In the genomic region with DNA sequence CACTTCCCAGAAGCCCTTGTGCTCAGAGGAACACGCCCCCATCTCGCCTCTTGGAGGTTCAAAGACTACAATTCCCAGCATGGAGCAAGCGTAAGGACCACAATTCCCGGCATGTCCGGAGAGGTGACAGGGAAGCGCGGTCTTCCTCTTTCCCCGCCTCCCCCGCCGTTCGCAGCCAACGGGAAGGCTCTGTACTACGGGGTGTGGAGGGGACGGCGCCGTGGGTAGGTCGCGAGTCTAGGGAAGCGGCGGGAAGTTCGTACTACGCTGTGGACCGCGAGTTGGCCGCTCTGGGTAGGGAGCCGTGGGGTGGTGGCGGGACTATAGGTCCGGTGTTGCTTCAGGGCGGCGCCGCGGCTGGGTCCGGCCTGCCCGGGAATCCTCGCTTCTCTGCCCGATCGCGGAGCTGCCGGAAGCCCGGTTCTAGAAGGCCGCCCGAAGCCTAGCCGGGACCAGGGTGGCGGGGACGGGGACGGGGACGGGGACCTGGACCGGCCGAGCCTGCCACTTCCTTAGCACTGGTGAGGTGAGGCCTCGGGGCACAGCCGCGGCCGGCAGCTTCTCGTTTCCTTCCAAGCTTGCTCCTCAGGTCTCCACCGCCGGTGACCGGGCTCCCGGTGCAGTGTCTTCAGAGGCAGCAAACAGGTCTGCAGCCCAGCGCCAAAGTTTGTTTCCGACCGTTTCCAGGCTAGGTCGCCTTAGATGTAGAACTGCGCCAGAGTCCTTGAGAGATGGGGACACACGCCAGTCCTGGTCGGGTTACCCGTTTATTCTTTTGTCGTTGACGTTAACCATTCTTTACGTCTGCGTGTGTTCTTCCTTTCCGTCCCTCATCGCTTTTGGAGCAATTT, we compare ENCODE assay signal across 7 mouse cellular contexts. TPM values are rescaled to one million over a fixed set of nuclear protein-coding genes. Genes with fewer than 3 reads are reported as not detected.
DNase-seq lines count a peak whose midpoint lies in the region; ATAC-seq lines count a peak whose summit lies in the region.

A gene (plus strand): TSS at position 164 of the 851 bp plus-strand sequence.

- under 1% methylated on average over 72 of the region's 72 CpGs for WGBS in embryonic facial prominence, embryonic 11.5 days
- WGBS in limb, embryonic 10.5 days: under 1% methylated on average over 71 of the region's 72 CpGs
- WGBS in midbrain, embryonic 13.5 days: under 1% methylated on average over 72 of the region's 72 CpGs

- no peaks in the 10 kb centered on the region for H3K4me1 ChIP-seq in embryonic facial prominence, embryonic 11.5 days (ENCODE audit: control insufficient read depth, insufficient read depth, low read length)
- peaks cover 5% of the 10 kb centered on the region; the same call in 1 of the 2 replicates for H3K4me1 ChIP-seq in limb, embryonic 10.5 days
- H3K4me1 ChIP-seq in midbrain, embryonic 13.5 days (replicated peaks): peaks cover 13% of the 10 kb centered on the region

- ATAC-seq in embryonic facial prominence, embryonic 11.5 days (replicated peaks; ENCODE audit: insufficient number of reproducible peaks, low FRiP score, low TSS enrichment, low read depth): peak; percentile 99
- peak; percentile 97 for ATAC-seq in granulocyte monocyte progenitor cell, adult 5-6 weeks (replicated peaks; ENCODE audit: poor library complexity, severe bottlenecking)
- ATAC-seq in midbrain, embryonic 13.5 days: peak; percentile 100

- H3K27me3 ChIP-seq in embryonic facial prominence, embryonic 11.5 days (ENCODE audit: control insufficient read depth, insufficient read depth, low read length): no peaks in the 10 kb centered on the region
- H3K27me3 ChIP-seq in limb, embryonic 10.5 days (ENCODE audit: low read depth, poor library complexity, severe bottlenecking): no peaks in the 10 kb centered on the region
- no peaks in the 10 kb centered on the region for H3K27me3 ChIP-seq in midbrain, embryonic 13.5 days

- no peaks in the 10 kb centered on the region for H3K36me3 ChIP-seq in embryonic facial prominence, embryonic 11.5 days (replicated peaks; ENCODE audit: control insufficient read depth, insufficient read depth, low read depth, low read length)
- peaks cover 13% of the 10 kb centered on the region for H3K36me3 ChIP-seq in limb, embryonic 10.5 days
- H3K36me3 ChIP-seq in midbrain, embryonic 13.5 days: no peaks in the 10 kb centered on the region

- 0 out of 2 replicates have a peak within 1 kb of the TSS, but pooled peaks have one; percentile 17 for H3K27ac ChIP-seq in embryonic facial prominence, embryonic 11.5 days (replicated peaks; ENCODE audit: low read depth, low read length)
- H3K27ac ChIP-seq in limb, embryonic 10.5 days: peak within 1 kb of the TSS; percentile 88
- 0 out of 2 replicates have a peak within 1 kb of the TSS, but pooled peaks have one; percentile 4 for H3K27ac ChIP-seq in midbrain, embryonic 13.5 days

- no peaks in the 10 kb centered on the region for H3K9me3 ChIP-seq in embryonic facial prominence, embryonic 11.5 days (replicated peaks; ENCODE audit: control insufficient read depth, low read length)
- no peaks in the 10 kb centered on the region for H3K9me3 ChIP-seq in limb, embryonic 10.5 days (replicated peaks)
- no peaks in the 10 kb centered on the region for H3K9me3 ChIP-seq in midbrain, embryonic 13.5 days

- peak within 1 kb of the TSS; percentile 58 for H3K4me3 ChIP-seq in embryonic facial prominence, embryonic 11.5 days (ENCODE audit: low read depth, low read length)
- H3K4me3 ChIP-seq in limb, embryonic 10.5 days: peak within 1 kb of the TSS; percentile 72
- peak within 1 kb of the TSS; percentile 89 for H3K4me3 ChIP-seq in midbrain, embryonic 13.5 days (replicated peaks)

- peak within 1 kb of the TSS; percentile 70 for H3K9ac ChIP-seq in embryonic facial prominence, embryonic 11.5 days (replicated peaks; ENCODE audit: low read length)
- peak within 1 kb of the TSS; percentile 80 for H3K9ac ChIP-seq in midbrain, embryonic 13.5 days (replicated peaks)

- peak within 1 kb of the TSS; percentile 64 for H3K4me2 ChIP-seq in embryonic facial prominence, embryonic 11.5 days (ENCODE audit: low read depth, low read length)
- peak within 1 kb of the TSS; percentile 96 for H3K4me2 ChIP-seq in midbrain, embryonic 13.5 days (replicated peaks)

- DNase-seq in adrenal gland, postnatal 14 days: peak; percentile 98
- DNase-seq in embryonic facial prominence, embryonic 11.5 days (ENCODE audit: low spot score): peak; percentile 99
- peak; percentile 98 for DNase-seq in kidney, adult 11 months
- peak; percentile 91 for DNase-seq in limb, embryonic 10.5 days (ENCODE audit: low spot score)
- DNase-seq in spleen, adult 12 weeks (ENCODE audit: low spot score): peak; percentile 84

RNA-seq across cellular contexts. Expression of the gene that starts here (rescaled TPM):
- 21.5 and 24.1 TPM in 2 replicates for total RNA-seq in adrenal gland, postnatal 14 days (2021)
- 105 and 115 TPM in 2 replicates for polyA plus RNA-seq in embryonic facial prominence, embryonic 11.5 days (2014; fragmentation: Nextera tagmentation; extraction: Ambion mirVana)
- 97.1 and 98.6 TPM in 2 replicates for total RNA-seq in granulocyte monocyte progenitor cell, adult 5-6 weeks (2014; fragmentation: Nextera tagmentation)
- total RNA-seq in granulocyte monocyte progenitor cell, adult 5-6 weeks (2017): 205 and 212 TPM in 2 replicates
- 114 and 115 TPM in 2 replicates for polyA plus RNA-seq in limb, embryonic 10.5 days (2016; fragmentation: Nextera tagmentation; extraction: Ambion mirVana)
- 50.9 and 55.9 TPM in 2 replicates for polyA plus RNA-seq in midbrain, embryonic 13.5 days (2015; fragmentation: Nextera tagmentation; extraction: Ambion mirVana)

Comparison
In these comparisons a context has a peak if more than half of its experiments do, and no peak if none do; other contexts are left out.
1. Peak in every context shown above with its lines: DNase-seq, ATAC-seq, H3K4me3 ChIP-seq and H3K27ac ChIP-seq.
2. H3K27ac ChIP-seq: peak in every context shown above with its lines; median percentile 88 in limb, embryonic 10.5 days; 17 in embryonic facial prominence, embryonic 11.5 days; 4 in midbrain, embryonic 13.5 days.